Comparison of ENCODE assay signal across 8 mouse cellular contexts in the genomic region with DNA sequence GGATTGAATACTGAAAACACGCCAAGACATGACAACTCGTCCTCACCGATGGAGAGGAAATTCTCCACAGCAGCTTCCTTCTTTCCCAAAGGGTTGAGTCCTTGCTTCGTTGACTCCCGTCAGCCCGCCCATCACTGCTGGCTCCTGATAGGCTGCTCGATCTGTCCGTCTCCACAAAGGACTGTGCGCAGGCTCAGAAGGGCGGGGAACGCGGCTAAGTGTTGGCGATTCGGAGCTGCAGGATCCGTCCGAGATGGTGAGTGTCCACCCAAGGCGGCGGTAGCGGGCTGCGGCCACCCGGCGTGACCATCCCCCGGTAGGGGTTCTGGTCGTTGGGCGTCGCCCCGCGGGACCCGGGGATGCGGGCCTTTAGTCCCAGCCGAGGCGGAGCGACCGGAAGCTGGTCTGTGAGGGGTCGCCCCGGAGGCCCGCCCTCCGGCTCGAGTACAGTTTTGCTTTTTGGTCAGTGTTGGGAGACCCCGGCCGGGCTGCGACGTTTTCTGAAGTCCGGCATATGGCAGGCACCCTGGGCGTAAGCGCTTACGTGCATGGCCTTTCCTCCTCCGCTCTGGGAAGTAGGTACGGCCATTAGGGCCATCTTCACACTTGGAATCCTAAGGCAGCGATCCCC. TPM values are rescaled to one million over a fixed set of nuclear protein-coding genes. Genes with fewer than 3 reads are reported as not detected.
DNase-seq lines count a peak whose midpoint lies in the region; ATAC-seq and TF ChIP-seq lines count a peak whose summit lies in the region.

A gene (plus strand): TSS at position 172 of the 631 bp plus-strand sequence.

- H3K4me3 ChIP-seq in heart, embryonic 12.5 days, result peak within 1 kb of the TSS; percentile 92
- peak within 1 kb of the TSS; percentile 85 for H3K4me3 ChIP-seq in kidney, postnatal 0 days (replicated peaks; ENCODE audit: low read depth, low read length)
- peak within 1 kb of the TSS; percentile 93 for H3K4me3 ChIP-seq in liver, embryonic 11.5 days (ENCODE audit: low read depth, low read length)
- H3K4me3 ChIP-seq in stomach, embryonic 14.5 days (ENCODE audit: low read depth, low read length), result peak within 1 kb of the TSS; percentile 92

- peak; percentile 98 for ATAC-seq in erythroid progenitor cell, adult 5-6 weeks (replicated peaks; ENCODE audit: low FRiP score, poor library complexity, severe bottlenecking)
- peak; percentile 98 for ATAC-seq in heart, embryonic 12.5 days (ENCODE audit: insufficient number of reproducible peaks, low FRiP score)
- peak; percentile 98 for ATAC-seq in kidney, postnatal 0 days (replicated peaks; ENCODE audit: low FRiP score, low read depth)
- peak; percentile 99 for ATAC-seq in liver, embryonic 11.5 days (replicated peaks; ENCODE audit: low FRiP score)
- peak; percentile 99 for ATAC-seq in stomach, embryonic 14.5 days (ENCODE audit: insufficient number of reproducible peaks, insufficient read depth, low FRiP score, low read depth)

- H3K36me3 ChIP-seq in heart, embryonic 12.5 days, result peaks cover 11% of the 10 kb centered on the region
- no peaks in the 10 kb centered on the region for H3K36me3 ChIP-seq in kidney, postnatal 0 days (ENCODE audit: insufficient read depth, low read length)
- H3K36me3 ChIP-seq in liver, embryonic 11.5 days (ENCODE audit: control insufficient read depth, insufficient read depth, low read length), result peaks cover 2% of the 10 kb centered on the region; the same call in 1 of the 2 replicates
- H3K36me3 ChIP-seq in stomach, embryonic 14.5 days (ENCODE audit: control insufficient read depth, insufficient read depth, low read length), result 0 out of 2 replicates have a peak, but pooled peaks cover 2% of the 10 kb centered on the region

- peak; percentile 94 for DNase-seq in CD4-positive helper T cell, adult 2 months (ENCODE audit: low read depth, low spot score)
- peak; percentile 95 for DNase-seq in brain, embryonic 18.5 days (ENCODE audit: low read depth, low spot score)
- DNase-seq in kidney, postnatal 0 days (ENCODE audit: low spot score), result peak; percentile 97
- peak; percentile 99 for DNase-seq in liver, embryonic 11.5 days (ENCODE audit: low spot score)
- DNase-seq in naive thymus-derived CD4-positive, alpha-beta T cell, adult 2 months (ENCODE audit: low read depth), result peak; percentile 97

- H3K4me1 ChIP-seq in heart, embryonic 12.5 days (replicated peaks), result peaks cover 32% of the 10 kb centered on the region
- peaks cover 11% of the 10 kb centered on the region for H3K4me1 ChIP-seq in kidney, postnatal 0 days (replicated peaks; ENCODE audit: insufficient read depth, low read length)
- H3K4me1 ChIP-seq in liver, embryonic 11.5 days (replicated peaks; ENCODE audit: control insufficient read depth, insufficient read depth, low read length), result peaks cover 14% of the 10 kb centered on the region
- H3K4me1 ChIP-seq in stomach, embryonic 14.5 days (ENCODE audit: control insufficient read depth, insufficient read depth, low read length), result peaks cover 13% of the 10 kb centered on the region; the same call in 1 of the 2 replicates

- under 1% methylated on average over 50 of the region's 50 CpGs for WGBS in heart, embryonic 12.5 days
- WGBS in kidney, postnatal 0 days, result under 1% methylated on average over 50 of the region's 50 CpGs
- under 1% methylated on average over 50 of the region's 50 CpGs for WGBS in liver, embryonic 11.5 days
- under 1% methylated on average over 50 of the region's 50 CpGs for WGBS in stomach, embryonic 14.5 days

- no peaks in the 10 kb centered on the region for H3K27me3 ChIP-seq in heart, embryonic 12.5 days (replicated peaks)
- H3K27me3 ChIP-seq in kidney, postnatal 0 days (ENCODE audit: insufficient read depth, low read length), result no peaks in the 10 kb centered on the region
- H3K27me3 ChIP-seq in liver, embryonic 11.5 days (replicated peaks; ENCODE audit: control insufficient read depth, insufficient read depth, low read length), result no peaks in the 10 kb centered on the region
- H3K27me3 ChIP-seq in stomach, embryonic 14.5 days (ENCODE audit: control insufficient read depth, insufficient read depth, low read length), result no peaks in the 10 kb centered on the region

- H3K9ac ChIP-seq in heart, embryonic 12.5 days, result peak within 1 kb of the TSS; percentile 91
- H3K9ac ChIP-seq in kidney, postnatal 0 days (ENCODE audit: low read depth, low read length), result peak within 1 kb of the TSS; percentile 73
- peak within 1 kb of the TSS; percentile 77 for H3K9ac ChIP-seq in liver, embryonic 11.5 days (ENCODE audit: low read depth, low read length)
- H3K9ac ChIP-seq in stomach, embryonic 14.5 days (replicated peaks; ENCODE audit: low read depth, low read length), result peak within 1 kb of the TSS; percentile 81

- TF ChIP-seq CTCF in kidney, postnatal 0 days (IDR thresholded peaks at IDR 0.05; ENCODE audit: low read depth), result peak; percentile 35; the same call in 1 of the 2 replicates

- no peaks in the 10 kb centered on the region for H3K9me3 ChIP-seq in heart, embryonic 12.5 days (replicated peaks)
- H3K9me3 ChIP-seq in kidney, postnatal 0 days (replicated peaks; ENCODE audit: low read length), result no peaks in the 10 kb centered on the region
- H3K9me3 ChIP-seq in liver, embryonic 11.5 days (ENCODE audit: control insufficient read depth, low read length), result no peaks in the 10 kb centered on the region
- H3K9me3 ChIP-seq in stomach, embryonic 14.5 days (ENCODE audit: control insufficient read depth, low read depth, low read length), result no peaks in the 10 kb centered on the region

- peak within 1 kb of the TSS; percentile 92 for H3K27ac ChIP-seq in heart, embryonic 12.5 days (ENCODE audit: poor library complexity, severe bottlenecking)
- peak within 1 kb of the TSS; percentile 91 for H3K27ac ChIP-seq in kidney, postnatal 0 days
- peak within 1 kb of the TSS; percentile 35 for H3K27ac ChIP-seq in liver, embryonic 11.5 days (ENCODE audit: low read depth, low read length)
- H3K27ac ChIP-seq in stomach, embryonic 14.5 days (ENCODE audit: low read length), result peak within 1 kb of the TSS; percentile 86

- peak within 1 kb of the TSS; percentile 98 for H3K4me2 ChIP-seq in heart, embryonic 12.5 days
- H3K4me2 ChIP-seq in kidney, postnatal 0 days (ENCODE audit: low read length), result peak within 1 kb of the TSS; percentile 77
- H3K4me2 ChIP-seq in liver, embryonic 11.5 days, result peak within 1 kb of the TSS; percentile 90
- H3K4me2 ChIP-seq in stomach, embryonic 14.5 days (replicated peaks; ENCODE audit: low read depth, low read length), result peak within 1 kb of the TSS; percentile 89

RNA-seq across cellular contexts. Expression of the gene that starts here (rescaled TPM):
- 95.2 and 122 TPM in 2 replicates for total RNA-seq in erythroid progenitor cell, adult 5-6 weeks (2015; ENCODE audit: low replicate concordance)
- total RNA-seq in erythroid progenitor cell, adult 5-6 weeks (2017; ENCODE audit: low replicate concordance), result 37.9 and 56.7 TPM in 2 replicates
- 341 and 361 TPM in 2 replicates for polyA plus RNA-seq in heart, embryonic 12.5 days (2016; fragmentation: Nextera tagmentation; extraction: Ambion mirVana)
- polyA plus RNA-seq in kidney, postnatal 0 days (2015; fragmentation: Nextera tagmentation; extraction: Ambion mirVana), result 373 and 405 TPM in 2 replicates
- 272 and 289 TPM in 2 replicates for polyA plus RNA-seq in liver, embryonic 11.5 days (2014; fragmentation: Nextera tagmentation; extraction: Ambion mirVana)
- polyA plus RNA-seq in stomach, embryonic 14.5 days (2014; fragmentation: Nextera tagmentation; extraction: Ambion mirVana), result 417 and 449 TPM in 2 replicates

Comparison
In these comparisons a context has a peak if more than half of its experiments do, and no peak if none do; other contexts are left out.
1. Peak in every context shown above with its lines: DNase-seq, ATAC-seq, H3K4me3 ChIP-seq and H3K27ac ChIP-seq.
2. H3K27ac ChIP-seq: peak in every context shown above with its lines; median percentile 92 in heart, embryonic 12.5 days; 91 in kidney, postnatal 0 days; 86 in stomach, embryonic 14.5 days; 35 in liver, embryonic 11.5 days.